Mouse (Mus musculus) liver, embryonic 13.5 days (tissue): ENCODE results near the gene Col1a1. TPM values are rescaled to one million over a fixed set of nuclear protein-coding genes. Genes with fewer than 3 reads are reported as not detected.
"Not testable (repeated sequence)": the region's sequence is repeated elsewhere in the genome, so short reads cannot be mapped to it uniquely, and the experiment has no call there.

Experiments
- ATAC-seq: fragments of 200-750 bp; cut with Nextera tagmentation; 2 replicates; pipeline ENCODE4 v1.8.0; 2017; ENCODE audit warnings: low read depth, mild to moderate bottlenecking, moderate number of reproducible peaks, moderate library complexity
- DNase-seq: peaks from one replicate; pipeline ENCODE4 v3.0.0; 2022
- H3K27ac ChIP-seq: fragments of 300-500 bp; sonication (generic); 2 replicates; pipeline ENCODE4 v1.5.1; 2015; ENCODE audit warnings: moderate library complexity, mild to moderate bottlenecking, inconsistent platforms
- H3K27me3 ChIP-seq: fragments of 300-500 bp; sonication (generic); 2 replicates; pipeline ENCODE4 v1.6.1; 2015; ENCODE audit warnings: mild to moderate bottlenecking, inconsistent platforms
- H3K36me3 ChIP-seq: fragments of 300-500 bp; sonication (generic); 2 replicates; pipeline ENCODE4 v1.6.1; 2015; ENCODE audit warnings: mild to moderate bottlenecking, inconsistent platforms
- H3K4me1 ChIP-seq: fragments of 300-500 bp; sonication (generic); replicated peaks from 2 replicates; pipeline ENCODE4 v1.6.1; 2015; ENCODE audit warnings: inconsistent platforms
- H3K4me2 ChIP-seq: fragments of 300-500 bp; sonication (generic); 2 replicates; pipeline ENCODE4 v1.6.1; 2015; ENCODE audit warnings: inconsistent platforms, mild to moderate bottlenecking, moderate library complexity
- H3K4me3 ChIP-seq: fragments of 300-500 bp; sonication (generic); replicated peaks from 2 replicates; pipeline ENCODE4 v1.5.1; 2015; ENCODE audit warnings: mild to moderate bottlenecking, inconsistent platforms
- H3K9ac ChIP-seq: fragments of 300-500 bp; sonication (generic); 2 replicates; pipeline ENCODE4 v1.6.1; 2015; ENCODE audit warnings: mild to moderate bottlenecking, inconsistent platforms
- H3K9me3 ChIP-seq: fragments of 300-500 bp; sonication (generic); replicated peaks from 2 replicates; pipeline ENCODE4 v1.6.1; 2016; ENCODE audit warnings: inconsistent platforms
- WGBS: fragments of 180-500 bp; shearing (Covaris S2); methylation state at CpG from one replicate; pipeline ENCODE4 v1.1.7; 2015; ENCODE audit not compliant: insufficient replicate concordance; 5-methylcytosine and 5-hydroxymethylcytosine counted together
- polyA plus RNA-seq: library from polyadenylated mRNA; unstranded; fragments of >200 nt; fragmentation: Nextera tagmentation; extraction: Ambion mirVana; gene quantifications from 2 replicates; pipeline ENCODE4 v1.2.1, GENCODE M21; 2015

The Col1a1 gene
- polyA plus RNA-seq, 1 experiment from 2014 or later = 83.0 TPM

DNA sequence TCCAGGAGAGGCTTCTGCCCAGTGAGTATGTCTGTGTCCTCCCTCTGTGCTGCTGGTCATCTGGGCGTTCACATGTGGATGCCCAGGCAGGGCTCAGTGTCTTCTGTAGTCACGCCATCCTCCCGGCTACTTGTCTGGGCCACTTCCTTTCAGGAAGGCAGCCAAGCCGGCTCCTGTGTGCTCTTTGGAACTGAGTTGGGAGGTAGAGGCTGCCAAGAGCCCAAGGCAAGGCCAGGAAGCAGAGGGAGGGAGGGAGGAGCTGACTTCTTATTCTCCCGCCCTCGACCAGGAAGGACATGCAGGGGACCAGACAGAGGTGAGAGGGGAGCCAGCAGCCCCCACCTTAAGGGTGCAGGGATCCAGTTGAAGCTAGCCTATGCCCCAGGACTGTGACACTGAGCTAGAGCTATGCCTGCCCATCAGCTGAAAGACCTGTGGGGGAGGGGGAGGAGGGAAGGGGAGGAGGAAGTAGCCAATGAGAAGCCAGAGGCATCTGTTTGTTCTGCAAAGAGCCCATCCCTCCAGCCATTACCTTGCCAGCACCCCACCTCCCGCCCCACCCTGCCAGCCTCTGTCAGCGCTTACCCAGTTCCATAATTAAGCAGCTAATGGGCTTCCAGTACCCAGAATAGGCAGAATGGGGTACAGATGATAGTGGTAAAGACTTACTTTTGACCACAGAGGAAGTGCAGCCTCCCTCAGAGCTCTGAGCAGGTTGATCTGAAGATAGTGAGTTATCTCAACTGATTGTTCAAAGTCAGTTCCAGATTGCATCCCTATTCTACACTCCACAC, 22.2 kb downstream of the Col1a1 start:
- ATAC-seq (no peak), DNase-seq (no peak)
- H3K9ac ChIP-seq = no peak overlapping the region
- peaks cover 18% of the 10 kb centered on the region for H3K27me3 ChIP-seq
- H3K4me3 ChIP-seq = no peak overlapping the region
- no peaks in the 10 kb centered on the region for H3K36me3 ChIP-seq
- 9% methylated on average over 8 of the region's 8 CpGs for WGBS
- H3K4me1 ChIP-seq = peaks cover 7% of the 10 kb centered on the region
- H3K27ac ChIP-seq = no peak overlapping the region
- no peaks in the 10 kb centered on the region for H3K9me3 ChIP-seq
- H3K4me2 ChIP-seq = no peak overlapping the region

DNA sequence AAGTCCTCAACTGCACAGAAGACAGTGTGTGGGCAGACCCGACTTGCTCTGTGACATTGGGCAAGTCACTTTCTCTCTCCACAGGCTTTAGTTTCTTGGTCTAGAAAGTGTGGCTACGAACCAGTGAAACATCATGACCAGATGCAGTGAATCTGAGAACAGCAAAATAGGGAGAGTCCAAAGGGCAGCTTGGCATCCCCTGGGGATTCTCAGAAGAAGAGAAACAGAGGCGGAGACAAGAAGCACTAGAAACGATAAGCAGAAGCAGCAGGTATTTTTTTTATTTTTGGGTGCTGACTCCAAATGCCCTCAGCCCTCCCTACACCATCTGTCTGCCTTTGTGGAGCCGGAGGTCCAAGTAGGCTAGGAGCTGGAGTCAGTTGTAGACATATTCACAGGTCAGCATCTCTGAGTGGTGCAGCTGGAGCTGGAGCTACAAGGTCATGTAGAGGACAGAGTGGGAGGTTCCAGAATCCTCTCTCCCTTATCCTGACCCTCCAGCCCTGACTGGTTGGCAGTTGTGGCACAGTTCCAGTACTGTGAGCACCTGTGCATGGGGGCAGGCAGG, 26.6 kb downstream of the Col1a1 start:
- no peak for ATAC-seq
- Histone ChIP-seq H3K27ac (no peak overlapping the region), H3K9ac (no peak overlapping the region), H3K4me3 (no peak overlapping the region), H3K27me3 (peaks cover 16% of the 10 kb centered on the region; the same call in 1 of the 2 replicates), H3K4me1 (peaks cover 7% of the 10 kb centered on the region), H3K36me3 (no peaks in the 10 kb centered on the region), H3K9me3 (no peaks in the 10 kb centered on the region), H3K4me2 (no peak overlapping the region)
- WGBS = 62% methylated on average over 5 of the region's 5 CpGs
- DNase-seq = no peak

DNA sequence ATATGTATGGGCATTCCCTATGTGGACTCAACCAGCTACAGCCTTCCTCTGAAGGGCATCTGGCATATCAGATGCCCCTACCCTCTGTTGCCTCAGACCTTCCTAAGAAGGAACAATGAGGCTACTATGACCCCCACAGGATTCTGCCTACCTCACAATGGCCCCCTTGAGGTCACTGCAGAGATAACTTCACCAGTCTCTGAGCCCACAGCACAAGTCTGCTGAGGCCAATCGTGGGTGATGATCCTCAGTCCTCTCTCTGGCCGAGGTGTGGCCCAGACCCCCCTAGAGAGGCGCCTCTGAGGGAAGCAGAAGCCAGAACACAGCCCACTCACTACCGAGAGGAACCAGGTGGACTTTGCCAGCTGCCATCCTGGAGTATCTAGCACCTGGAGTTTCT, 31.4 kb downstream of the Col1a1 start, which contains the start of gene Hils1:
Gene Hils1 (plus strand): TSS at position 175 of the 400 bp plus-strand sequence.
- no peak for ATAC-seq
- no peak within 1 kb of the TSS for H3K4me2 ChIP-seq

DNA sequence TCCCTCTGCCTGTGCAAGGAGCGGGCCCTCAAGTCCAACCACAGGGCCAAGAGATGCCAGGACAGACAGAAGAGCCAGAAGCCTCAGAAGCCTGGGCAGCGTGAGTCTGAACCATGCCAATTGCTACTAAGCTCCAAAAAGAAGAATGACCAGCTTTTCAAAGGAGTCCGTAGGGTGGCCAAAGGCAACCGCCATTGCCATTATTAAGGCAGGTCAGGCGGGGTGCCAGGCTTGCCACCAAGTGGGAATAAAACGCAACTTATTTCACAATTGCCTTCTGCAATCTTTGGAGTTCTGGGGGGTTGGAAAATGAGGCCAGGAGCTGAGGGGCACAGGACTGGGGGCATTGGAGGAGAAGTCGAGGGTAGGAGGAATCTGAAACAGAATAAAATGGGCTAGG, 32.2 kb downstream of the Col1a1 start:
- Histone ChIP-seq H3K4me2 (no peak overlapping the region), H3K27me3 (peaks cover 35% of the 10 kb centered on the region), H3K4me3 (no peak overlapping the region), H3K36me3 (no peaks in the 10 kb centered on the region), H3K4me1 (no peaks in the 10 kb centered on the region), H3K9ac (no peak overlapping the region), H3K27ac (no peak overlapping the region), H3K9me3 (no peaks in the 10 kb centered on the region)
- DNase-seq (no peak), ATAC-seq (no peak)
- WGBS = 65% methylated on average over 7 of the region's 7 CpGs

More for the DNA sequence above, 31.4 kb downstream of the Col1a1 start, which contains the start of gene Hils1:
- WGBS = 28% methylated on average over 4 of the region's 4 CpGs
- no peak within 1 kb of the TSS for H3K4me3 ChIP-seq
- no peak within 1 kb of the TSS for H3K9ac ChIP-seq
- peaks cover 42% of the 10 kb centered on the region for H3K27me3 ChIP-seq
- no peaks in the 10 kb centered on the region for H3K36me3 ChIP-seq
- DNase-seq = no peak
- no peaks in the 10 kb centered on the region for H3K4me1 ChIP-seq
- H3K9me3 ChIP-seq = no peaks in the 10 kb centered on the region
- H3K27ac ChIP-seq = no peak within 1 kb of the TSS

DNA sequence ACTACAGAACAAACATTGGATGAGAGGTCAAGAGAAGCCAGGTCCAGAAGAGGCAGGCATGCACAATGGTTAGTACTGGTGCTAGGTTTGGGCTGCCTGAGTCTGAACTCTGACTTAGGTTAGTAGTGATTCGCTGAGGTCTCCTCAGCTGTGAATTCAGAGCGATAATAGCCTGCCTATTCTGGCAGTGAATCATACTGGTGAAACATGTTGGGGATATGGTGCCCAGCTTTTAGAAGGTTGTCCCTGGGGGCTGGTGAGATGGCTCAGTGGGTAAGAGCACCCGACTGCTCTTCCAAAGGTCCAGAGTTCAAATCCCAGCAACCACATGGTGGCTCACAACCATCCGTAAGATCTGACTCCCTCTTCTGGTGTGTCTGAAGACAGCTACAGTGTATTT, 33.7 kb downstream of the Col1a1 start:
- H3K27me3 ChIP-seq = peaks cover 35% of the 10 kb centered on the region
- not testable (repeated sequence) for H3K9ac ChIP-seq, H3K9me3 ChIP-seq, ATAC-seq, H3K4me1 ChIP-seq, DNase-seq, H3K36me3 ChIP-seq, H3K4me2 ChIP-seq, H3K4me3 ChIP-seq, H3K27ac ChIP-seq
- WGBS = 86% methylated on average over 4 of the region's 4 CpGs

DNA sequence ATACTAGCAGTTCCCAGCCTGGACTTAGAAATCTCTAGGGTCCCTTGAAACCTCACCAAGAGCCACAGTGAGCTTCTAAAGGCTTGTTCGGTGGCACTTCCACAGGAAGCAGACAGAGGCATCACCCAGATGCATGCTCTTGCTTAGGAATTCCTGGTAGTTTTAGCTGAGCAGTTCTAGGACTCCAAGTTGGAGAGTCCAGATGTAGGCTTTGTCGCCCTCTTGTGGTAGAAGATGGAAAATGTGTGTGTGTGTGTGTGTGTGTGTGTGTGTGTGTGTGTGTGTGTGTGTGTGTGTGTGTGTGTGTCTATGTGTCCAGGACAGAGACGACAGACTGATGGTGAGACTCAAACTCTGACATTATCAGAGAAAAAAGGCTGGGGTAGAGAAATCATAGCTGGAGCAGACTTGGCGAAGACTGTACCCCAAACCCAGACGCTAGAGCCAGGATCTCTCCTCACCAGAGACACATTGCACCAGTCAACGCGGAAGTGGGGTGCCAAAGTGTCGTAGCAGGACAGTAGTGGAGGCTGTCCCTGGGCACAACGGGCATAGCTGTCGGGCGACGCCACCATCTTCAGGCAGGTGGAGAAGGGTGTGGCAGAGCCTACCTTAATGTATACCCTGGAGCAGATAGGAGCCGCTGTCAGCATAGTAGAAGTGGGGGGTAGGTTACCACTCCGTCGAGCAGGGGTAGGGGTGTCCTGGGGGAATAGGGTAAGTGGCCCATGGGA, 34.4 kb downstream of the Col1a1 start:
- Histone ChIP-seq H3K36me3 (no peaks in the 10 kb centered on the region), H3K27me3 (peaks cover 35% of the 10 kb centered on the region)
- WGBS = 50% methylated on average over 15 of the region's 15 CpGs

DNA sequence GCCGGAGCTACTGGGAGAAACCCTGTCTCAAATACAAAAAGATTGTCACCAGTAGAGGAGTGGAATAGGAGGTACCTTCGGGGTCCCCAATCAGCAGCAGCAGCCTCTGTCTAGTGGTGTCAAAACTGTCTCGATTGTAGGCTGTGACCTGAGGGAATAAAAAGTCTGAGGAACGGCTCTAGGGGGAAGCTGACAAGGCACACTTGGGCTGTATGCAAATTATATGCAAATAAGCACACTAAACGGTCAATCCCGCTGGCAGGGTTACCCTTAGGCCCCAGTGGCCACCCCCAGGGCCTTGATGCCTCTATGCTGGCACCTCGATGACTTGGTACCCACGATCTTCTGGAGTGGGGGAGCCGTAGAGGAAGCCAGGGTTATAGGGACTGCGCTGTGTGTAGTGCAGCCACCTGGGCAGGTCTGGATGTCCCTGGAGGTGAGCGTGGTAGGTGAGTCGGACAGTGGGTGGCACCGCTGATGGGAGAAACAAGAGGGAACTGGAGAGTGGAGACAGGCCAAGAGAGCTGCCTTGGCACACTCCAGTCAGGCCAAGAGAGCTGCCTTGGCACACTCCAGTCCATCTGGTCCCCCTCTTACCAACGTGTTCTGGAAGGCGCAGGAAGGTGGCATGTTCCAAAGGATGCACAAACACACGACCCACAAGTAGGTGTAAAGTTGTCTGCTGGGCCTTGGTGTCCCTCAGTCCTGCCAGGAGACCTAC, 36.0 kb downstream of the Col1a1 start:
- 54% methylated on average over 16 of the region's 16 CpGs for WGBS
- Histone ChIP-seq H3K9me3 (no peaks in the 10 kb centered on the region), H3K27ac (no peak overlapping the region), H3K36me3 (no peaks in the 10 kb centered on the region), H3K4me2 (no peak overlapping the region), H3K27me3 (peaks cover 35% of the 10 kb centered on the region), H3K4me1 (no peaks in the 10 kb centered on the region), H3K9ac (no peak overlapping the region), H3K4me3 (no peak overlapping the region)
- no peak for ATAC-seq
- no peak for DNase-seq

More for the DNA sequence above, 34.4 kb downstream of the Col1a1 start:
- DNase-seq = no peak
- H3K9ac ChIP-seq = no peak overlapping the region
- H3K9me3 ChIP-seq = no peaks in the 10 kb centered on the region
- H3K4me1 ChIP-seq = no peaks in the 10 kb centered on the region
- no peak overlapping the region for H3K4me3 ChIP-seq
- no peak overlapping the region for H3K4me2 ChIP-seq
- no peak for ATAC-seq
- no peak overlapping the region for H3K27ac ChIP-seq

DNA sequence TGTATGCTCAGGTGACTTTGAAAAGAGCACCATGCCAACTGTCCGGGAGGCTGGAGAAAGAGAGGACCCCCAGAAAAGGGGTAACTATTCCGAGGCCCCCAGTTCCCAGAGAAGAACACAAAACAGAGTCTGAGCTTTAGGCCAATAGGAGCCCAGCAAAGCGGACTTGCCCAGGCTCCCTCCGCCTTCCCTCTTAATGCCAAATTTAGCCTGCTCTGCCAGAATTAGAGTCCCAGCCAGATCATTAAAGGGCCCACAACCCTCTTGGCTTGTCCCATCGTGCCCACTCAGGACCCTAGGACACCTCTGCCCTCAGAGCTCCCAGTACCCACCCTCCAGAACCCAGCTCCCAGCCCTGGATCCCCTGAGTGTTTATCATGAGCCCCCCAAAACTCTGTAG, 36.9 kb downstream of the Col1a1 start:
- Histone ChIP-seq H3K36me3 (no peaks in the 10 kb centered on the region), H3K4me3 (no peak overlapping the region), H3K27ac (no peak overlapping the region), H3K4me2 (no peak overlapping the region), H3K9me3 (no peaks in the 10 kb centered on the region), H3K27me3 (peaks cover 28% of the 10 kb centered on the region), H3K9ac (no peak overlapping the region), H3K4me1 (0 out of 2 replicates have a peak, but pooled peaks cover under 1% of the 10 kb centered on the region)
- DNase-seq (no peak), ATAC-seq (no peak)
- WGBS = 52% methylated on average over 5 of the region's 5 CpGs

DNA sequence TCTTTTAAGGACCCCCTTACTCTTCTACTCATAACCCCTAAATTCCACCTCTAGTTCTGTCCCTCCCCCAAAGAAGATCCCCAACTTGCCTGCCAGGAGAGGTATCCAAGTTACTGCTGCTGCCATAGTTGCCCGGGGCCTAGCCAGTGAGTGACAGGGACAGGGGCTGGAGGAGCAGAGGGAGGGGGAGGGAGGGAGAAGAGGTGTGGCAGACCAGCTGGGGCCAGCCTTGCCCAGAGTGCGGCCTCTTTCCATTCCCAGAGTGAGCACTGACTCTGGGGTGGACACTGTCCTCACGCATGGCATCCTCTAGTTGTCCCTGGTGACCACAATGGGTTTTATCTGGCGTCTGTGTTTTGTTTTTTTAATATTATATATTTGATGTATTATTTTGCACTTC, 37.3 kb downstream of the Col1a1 start:
- Histone ChIP-seq H3K27me3 (peaks cover 23% of the 10 kb centered on the region), H3K27ac (no peak overlapping the region), H3K9me3 (no peaks in the 10 kb centered on the region), H3K4me1 (0 out of 2 replicates have a peak, but pooled peaks cover 4% of the 10 kb centered on the region), H3K4me3 (no peak overlapping the region), H3K9ac (no peak overlapping the region), H3K36me3 (no peaks in the 10 kb centered on the region), H3K4me2 (no peak overlapping the region)
- no peak for DNase-seq
- ATAC-seq = no peak
- 58% methylated on average over 4 of the region's 4 CpGs for WGBS

DNA sequence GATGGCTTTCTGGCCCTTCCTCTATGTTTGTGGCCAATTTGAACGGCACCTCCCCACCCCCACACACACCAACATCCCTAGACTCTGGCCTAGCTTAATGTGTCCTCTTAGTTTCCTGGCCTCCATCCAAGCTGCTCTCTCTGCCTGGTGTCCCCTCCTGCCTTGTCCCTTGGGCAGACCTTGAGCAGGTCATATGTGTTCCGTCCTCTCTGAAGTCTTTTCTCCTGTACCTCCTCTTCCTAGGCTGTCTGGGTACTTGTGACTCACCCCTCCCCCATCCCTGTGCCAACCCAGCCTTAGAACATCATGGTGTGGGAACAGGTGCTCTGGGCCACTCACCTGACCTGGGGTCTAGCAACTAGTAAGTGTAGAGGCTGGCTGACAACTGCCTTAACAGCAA, 38.9 kb downstream of the Col1a1 start:
- Histone ChIP-seq H3K27ac (no peak overlapping the region), H3K4me1 (peaks cover 18% of the 10 kb centered on the region), H3K4me2 (no peak overlapping the region), H3K36me3 (no peaks in the 10 kb centered on the region), H3K4me3 (no peak overlapping the region), H3K9me3 (no peaks in the 10 kb centered on the region), H3K9ac (no peak overlapping the region), H3K27me3 (peaks cover 12% of the 10 kb centered on the region)
- DNase-seq (no peak), ATAC-seq (no peak)
- 66% methylated on average over 2 of the region's 2 CpGs for WGBS

DNA sequence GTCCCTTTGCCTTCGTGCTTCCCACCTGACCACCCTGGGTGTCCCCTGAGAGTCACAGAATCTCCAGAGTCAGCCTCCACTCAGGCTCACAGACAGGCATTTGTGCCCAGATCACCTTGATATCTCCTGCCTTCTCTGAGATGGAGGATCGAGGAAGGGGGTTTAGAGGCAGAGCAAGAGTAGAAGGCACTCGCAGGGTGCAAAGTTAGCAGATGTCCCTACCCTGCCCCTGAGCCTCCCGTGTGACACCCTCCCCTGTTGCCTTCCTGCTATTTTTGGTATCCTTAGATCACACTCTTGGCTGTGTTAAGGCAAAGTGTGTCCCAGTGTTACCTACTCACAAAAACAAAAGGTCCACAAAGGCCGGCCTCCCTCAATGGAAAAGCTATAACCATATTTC, 40.2 kb downstream of the Col1a1 start, which contains the start of gene Sgca:
Gene Sgca (minus strand): TSS at position 129 of the 400 bp plus-strand sequence.
- H3K4me2 ChIP-seq = no peak within 1 kb of the TSS
- no peak within 1 kb of the TSS for H3K4me3 ChIP-seq
- DNase-seq = no peak
- H3K27me3 ChIP-seq = peaks cover 5% of the 10 kb centered on the region
- no peaks in the 10 kb centered on the region for H3K36me3 ChIP-seq
- no peak within 1 kb of the TSS for H3K9ac ChIP-seq
- WGBS = 55% methylated on average over 5 of the region's 5 CpGs
- no peak within 1 kb of the TSS for H3K27ac ChIP-seq
- H3K4me1 ChIP-seq = peaks cover 24% of the 10 kb centered on the region
- no peak for ATAC-seq
- no peaks in the 10 kb centered on the region for H3K9me3 ChIP-seq
